Mouse (Mus musculus): ENCODE data around the gene Sh3rf3. TPM values are rescaled to one million over a fixed set of nuclear protein-coding genes. Genes with fewer than 3 reads are reported as not detected.

Sh3rf3 gene
- polyA plus RNA-seq, 1 experiment from 2014 or later, result 0.03 TPM

GRCm38 (mm10) chr10:59113386-59113785 lies 300.2 kb downstream of the Sh3rf3 start:
- ATAC-seq (ENCODE audit: insufficient read depth), result no peak
- no peaks in the 10 kb centered on the region for H3K4me1 ChIP-seq (replicated peaks)
- WGBS (ENCODE audit: insufficient replicate concordance), result 62% methylated on average over 9 of the region's 9 CpGs
- no peak overlapping the region for H3K27ac ChIP-seq (replicated peaks)
- no peaks in the 10 kb centered on the region for H3K9me3 ChIP-seq (replicated peaks)
- no peak overlapping the region for H3K4me3 ChIP-seq (replicated peaks)
- no peak overlapping the region for H3K4me2 ChIP-seq
- H3K9ac ChIP-seq, result no peak overlapping the region
- H3K36me3 ChIP-seq (replicated peaks), result no peaks in the 10 kb centered on the region
- no peaks in the 10 kb centered on the region for H3K27me3 ChIP-seq

- H3K27me3 ChIP-seq, result no peaks in the 10 kb centered on the region
- WGBS (ENCODE audit: insufficient replicate concordance), result 52% methylated on average over 15 of the region's 15 CpGs
Observed at GRCm38 (mm10) chr10:59114535-59115291, 301.6 kb downstream of the Sh3rf3 start.

GRCm38 (mm10) chr10:59115691-59116090 lies 302.5 kb downstream of the Sh3rf3 start:
- Histone ChIP-seq H3K27me3 (no peaks in the 10 kb centered on the region), H3K4me2 (no peak overlapping the region), H3K9ac (no peak overlapping the region), H3K4me3 (replicated peaks) (no peak overlapping the region), H3K36me3 (replicated peaks) (no peaks in the 10 kb centered on the region), H3K27ac (replicated peaks) (no peak overlapping the region), H3K4me1 (replicated peaks) (no peaks in the 10 kb centered on the region), H3K9me3 (replicated peaks) (no peaks in the 10 kb centered on the region)
- no peak for ATAC-seq (ENCODE audit: insufficient read depth)
- WGBS (ENCODE audit: insufficient replicate concordance), result 65% methylated on average over 2 of the region's 2 CpGs

More at GRCm38 (mm10) chr10:59114535-59115291, 301.6 kb downstream of the Sh3rf3 start:
- Histone ChIP-seq H3K4me2 (no peak overlapping the region), H3K27ac (replicated peaks) (no peak overlapping the region), H3K4me3 (replicated peaks) (no peak overlapping the region), H3K9ac (no peak overlapping the region), H3K9me3 (replicated peaks) (no peaks in the 10 kb centered on the region), H3K36me3 (replicated peaks) (no peaks in the 10 kb centered on the region), H3K4me1 (replicated peaks) (no peaks in the 10 kb centered on the region)
- ATAC-seq (ENCODE audit: insufficient read depth), result no peak

GRCm38 (mm10) chr10:59116331-59116730 lies 303.2 kb downstream of the Sh3rf3 start:
- WGBS (ENCODE audit: insufficient replicate concordance), result 53% methylated on average over 9 of the region's 9 CpGs
- Histone ChIP-seq H3K9me3 (replicated peaks) (no peaks in the 10 kb centered on the region), H3K36me3 (replicated peaks) (no peaks in the 10 kb centered on the region), H3K4me1 (replicated peaks) (no peaks in the 10 kb centered on the region), H3K4me3 (replicated peaks) (no peak overlapping the region), H3K4me2 (no peak overlapping the region), H3K27ac (replicated peaks) (no peak overlapping the region), H3K27me3 (no peaks in the 10 kb centered on the region), H3K9ac (no peak overlapping the region)
- no peak for ATAC-seq (ENCODE audit: insufficient read depth)

- Histone ChIP-seq H3K4me1 (replicated peaks) (no peaks in the 10 kb centered on the region), H3K27me3 (no peaks in the 10 kb centered on the region), H3K9ac (no peak overlapping the region), H3K9me3 (replicated peaks) (no peaks in the 10 kb centered on the region), H3K4me3 (replicated peaks) (no peak overlapping the region), H3K4me2 (no peak overlapping the region), H3K36me3 (replicated peaks) (no peaks in the 10 kb centered on the region), H3K27ac (replicated peaks) (no peak overlapping the region)
- no peak for ATAC-seq (ENCODE audit: insufficient read depth)
- WGBS (ENCODE audit: insufficient replicate concordance), result 59% methylated on average over 5 of the region's 5 CpGs
Observed at GRCm38 (mm10) chr10:59117555-59117954, 304.4 kb downstream of the Sh3rf3 start.

GRCm38 (mm10) chr10:59119001-59119400 lies 305.8 kb downstream of the Sh3rf3 start:
- Histone ChIP-seq H3K4me2 (no peak overlapping the region), H3K4me3 (replicated peaks) (no peak overlapping the region), H3K27me3 (no peaks in the 10 kb centered on the region), H3K27ac (replicated peaks) (no peak overlapping the region), H3K9me3 (replicated peaks) (no peaks in the 10 kb centered on the region), H3K9ac (no peak overlapping the region), H3K4me1 (replicated peaks) (no peaks in the 10 kb centered on the region), H3K36me3 (replicated peaks) (no peaks in the 10 kb centered on the region)
- WGBS (ENCODE audit: insufficient replicate concordance), result 71% methylated on average over 1 of the region's 1 CpGs
- ATAC-seq (ENCODE audit: insufficient read depth), result no peak

GRCm38 (mm10) chr10:59119811-59120210 lies 306.7 kb downstream of the Sh3rf3 start:
- H3K27ac ChIP-seq (replicated peaks), result no peak overlapping the region
- H3K9ac ChIP-seq, result no peak overlapping the region
- H3K4me2 ChIP-seq, result no peak overlapping the region
- no peaks in the 10 kb centered on the region for H3K27me3 ChIP-seq
- no peaks in the 10 kb centered on the region for H3K36me3 ChIP-seq (replicated peaks)
- 71% methylated on average over 2 of the region's 2 CpGs for WGBS (ENCODE audit: insufficient replicate concordance)
- H3K9me3 ChIP-seq (replicated peaks), result no peaks in the 10 kb centered on the region
- no peaks in the 10 kb centered on the region for H3K4me1 ChIP-seq (replicated peaks)
- no peak overlapping the region for H3K4me3 ChIP-seq (replicated peaks)
- no peak for ATAC-seq (ENCODE audit: insufficient read depth)

- Histone ChIP-seq H3K4me3 (replicated peaks) (no peak overlapping the region), H3K27me3 (no peaks in the 10 kb centered on the region), H3K36me3 (replicated peaks) (no peaks in the 10 kb centered on the region), H3K27ac (replicated peaks) (no peak overlapping the region), H3K9ac (no peak overlapping the region), H3K4me1 (replicated peaks) (no peaks in the 10 kb centered on the region), H3K4me2 (no peak overlapping the region), H3K9me3 (replicated peaks) (no peaks in the 10 kb centered on the region)
- WGBS (ENCODE audit: insufficient replicate concordance), result 66% methylated on average over 2 of the region's 2 CpGs
- ATAC-seq (ENCODE audit: insufficient read depth), result no peak
Observed at GRCm38 (mm10) chr10:59125497-59125896, 312.3 kb downstream of the Sh3rf3 start.

- Histone ChIP-seq H3K27ac (replicated peaks) (no peak overlapping the region), H3K9me3 (replicated peaks) (no peaks in the 10 kb centered on the region), H3K4me3 (replicated peaks) (no peak overlapping the region), H3K36me3 (replicated peaks) (no peaks in the 10 kb centered on the region), H3K27me3 (no peaks in the 10 kb centered on the region), H3K4me1 (replicated peaks) (no peaks in the 10 kb centered on the region), H3K4me2 (no peak overlapping the region), H3K9ac (no peak overlapping the region)
- WGBS (ENCODE audit: insufficient replicate concordance), result 60% methylated on average over 6 of the region's 6 CpGs
- ATAC-seq (ENCODE audit: insufficient read depth), result no peak
Observed at GRCm38 (mm10) chr10:59127637-59128036, 314.5 kb downstream of the Sh3rf3 start.

GRCm38 (mm10) chr10:59131926-59132628 lies 318.9 kb downstream of the Sh3rf3 start:
- 38% methylated on average over 20 of the region's 20 CpGs for WGBS (ENCODE audit: insufficient replicate concordance)
- no peaks in the 10 kb centered on the region for H3K36me3 ChIP-seq (replicated peaks)
- H3K4me1 ChIP-seq (replicated peaks), result no peaks in the 10 kb centered on the region
- no peak overlapping the region for H3K27ac ChIP-seq (replicated peaks)
- H3K27me3 ChIP-seq, result no peaks in the 10 kb centered on the region
- no peaks in the 10 kb centered on the region for H3K9me3 ChIP-seq (replicated peaks)
- no peak for ATAC-seq (ENCODE audit: insufficient read depth)
- no peak overlapping the region for H3K4me2 ChIP-seq
- H3K9ac ChIP-seq, result no peak overlapping the region
- H3K4me3 ChIP-seq (replicated peaks), result no peak overlapping the region

- no peak overlapping the region for H3K27ac ChIP-seq (replicated peaks)
- H3K4me1 ChIP-seq (replicated peaks), result no peaks in the 10 kb centered on the region
- H3K9ac ChIP-seq, result no peak overlapping the region
- H3K4me3 ChIP-seq (replicated peaks), result no peak overlapping the region
- no peaks in the 10 kb centered on the region for H3K36me3 ChIP-seq (replicated peaks)
- no peaks in the 10 kb centered on the region for H3K9me3 ChIP-seq (replicated peaks)
- no peak for ATAC-seq (ENCODE audit: insufficient read depth)
- H3K27me3 ChIP-seq, result no peaks in the 10 kb centered on the region
- H3K4me2 ChIP-seq, result no peak overlapping the region
- 69% methylated on average over 8 of the region's 8 CpGs for WGBS (ENCODE audit: insufficient replicate concordance)
Observed at GRCm38 (mm10) chr10:59133478-59134009, 320.4 kb downstream of the Sh3rf3 start.

All from liver, embryonic 15.5 days (tissue).